Mouse (Mus musculus): ENCODE data around the gene Slc17a7.

GRCm38 (mm10) chr7:45211070-45211469 is 47.3 kb downstream of the Slc17a7 start:
- TF ChIP-seq POLR2A (IDR thresholded peaks at IDR 0.05; ENCODE audit: insufficient read depth, low read length) (no peak), CTCF (IDR thresholded peaks at IDR 0.05; ENCODE audit: low read depth, low read length) (no peak), EP300 (IDR thresholded peaks at IDR 0.05; ENCODE audit: insufficient read depth, low read depth, low read length) (no peak)
